Mouse (Mus musculus) kidney, embryonic 15.5 days (tissue): ENCODE data around the gene Pear1. TPM values are rescaled to one million over a fixed set of nuclear protein-coding genes. Genes with fewer than 3 reads are reported as not detected.
A peak's percentile ranks its signal among the peaks of the same experiment; 100 is the strongest.

ENCODE experiments used
- ATAC-seq: fragments of 200-750 bp; cut with Nextera tagmentation; replicated peaks from 2 replicates; pipeline ENCODE4 v1.8.0; 2017; ENCODE audit warnings: moderate TSS enrichment; ENCODE audit not compliant: low FRiP score
- H3K27ac ChIP-seq: fragments of 300-500 bp; sonication (generic); 2 replicates; pipeline ENCODE4 v1.5.1; 2015; ENCODE audit warnings: mild to moderate bottlenecking, inconsistent platforms
- H3K27me3 ChIP-seq: fragments of 300-500 bp; sonication (generic); 2 replicates; pipeline ENCODE4 v1.6.1; 2015; ENCODE audit warnings: inconsistent platforms
- H3K36me3 ChIP-seq: fragments of 300-500 bp; sonication (generic); 2 replicates; pipeline ENCODE4 v1.6.1; 2015; ENCODE audit warnings: inconsistent platforms
- H3K4me1 ChIP-seq: fragments of 300-500 bp; sonication (generic); 2 replicates; pipeline ENCODE4 v1.6.1; 2015; ENCODE audit warnings: inconsistent platforms
- H3K4me2 ChIP-seq: fragments of 300-500 bp; sonication (generic); 2 replicates; pipeline ENCODE4 v1.6.1; 2015; ENCODE audit warnings: moderate library complexity, mild to moderate bottlenecking, inconsistent platforms
- H3K4me3 ChIP-seq: fragments of 300-500 bp; sonication (generic); replicated peaks from 2 replicates; pipeline ENCODE4 v1.5.1; 2015; ENCODE audit warnings: mild to moderate bottlenecking, inconsistent platforms
- H3K9ac ChIP-seq: fragments of 300-500 bp; sonication (generic); 2 replicates; pipeline ENCODE4 v1.6.1; 2015; ENCODE audit warnings: mild to moderate bottlenecking, inconsistent platforms
- H3K9me3 ChIP-seq: fragments of 300-500 bp; sonication (generic); replicated peaks from 2 replicates; pipeline ENCODE4 v1.6.1; 2016; ENCODE audit warnings: inconsistent platforms
- WGBS: fragments of 180-500 bp; shearing (Covaris S2); methylation state at CpG from one replicate; pipeline ENCODE4 v1.1.7; 2015; ENCODE audit warnings: mixed read lengths; 5-methylcytosine and 5-hydroxymethylcytosine counted together
- polyA plus RNA-seq: library from polyadenylated mRNA; unstranded; fragments of >200 nt; fragmentation: Nextera tagmentation; extraction: Ambion mirVana; gene quantifications from 2 replicates; pipeline ENCODE4 v1.2.1, GENCODE M21; 2015

The Pear1 gene
- polyA plus RNA-seq, 1 experiment from 2014 or later: 51.0 TPM

DNA sequence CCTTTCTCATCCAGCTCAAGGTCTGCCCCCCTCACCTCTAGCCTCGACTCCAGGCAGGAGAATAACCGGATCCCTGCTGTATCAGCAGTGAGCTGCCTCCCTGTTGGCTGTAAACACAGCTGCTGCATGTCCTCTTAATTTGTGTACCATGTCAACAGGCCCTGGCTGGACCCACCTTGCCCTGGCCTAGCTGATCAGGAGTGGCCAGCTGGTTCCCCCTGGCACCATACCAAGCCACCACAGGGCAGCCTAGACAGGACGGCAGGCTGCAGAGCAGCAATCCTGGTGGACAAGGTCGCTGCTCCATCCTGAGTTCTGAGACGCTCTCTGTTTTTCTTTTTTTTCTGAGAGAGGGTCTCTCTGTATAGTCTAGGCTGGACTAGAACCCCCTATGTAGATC, 22.4 kb downstream of the Pear1 start:
- WGBS: 55% methylated on average over 5 of the region's 5 CpGs
- peaks cover 24% of the 10 kb centered on the region for H3K4me1 ChIP-seq
- ATAC-seq: no peak
- H3K27ac ChIP-seq: no peak overlapping the region
- H3K27me3 ChIP-seq: peaks cover 99% of the 10 kb centered on the region
- H3K9ac ChIP-seq: no peak overlapping the region
- H3K4me3 ChIP-seq: no peak overlapping the region
- H3K4me2 ChIP-seq: no peak overlapping the region
- no peaks in the 10 kb centered on the region for H3K36me3 ChIP-seq
- no peaks in the 10 kb centered on the region for H3K9me3 ChIP-seq

DNA sequence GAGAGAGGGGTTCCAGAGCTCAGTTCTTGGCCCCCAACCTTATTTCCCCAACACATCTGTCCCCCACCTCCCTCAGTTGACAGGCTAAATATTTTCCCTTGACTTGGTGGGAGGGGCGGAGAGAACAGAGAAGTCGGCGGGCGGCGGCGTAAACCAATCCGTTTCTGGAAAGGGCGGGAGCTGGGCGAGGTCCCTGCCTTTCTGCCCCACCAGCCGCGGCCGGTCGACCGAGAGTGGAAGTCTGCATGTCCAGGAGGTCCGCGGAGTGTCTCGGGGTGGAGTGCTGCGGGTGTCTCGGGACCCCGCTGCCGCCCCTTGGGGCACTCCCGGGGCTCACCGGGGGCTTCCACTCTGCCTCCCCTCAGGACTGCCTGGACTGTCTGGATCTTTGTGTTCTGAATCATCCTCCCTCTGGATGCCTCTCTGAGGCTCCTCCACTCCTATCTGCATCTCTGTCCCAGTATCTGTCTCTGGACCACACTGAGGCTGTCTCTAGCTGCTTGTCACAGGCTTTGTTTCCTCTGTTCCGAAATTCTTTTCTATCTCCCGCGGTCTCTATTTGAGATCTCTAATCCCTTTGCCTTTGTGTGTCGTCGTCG, 27.3 kb downstream of the Pear1 start, which contains the start of gene Insrr:
TSS of gene Insrr (plus strand) at position 216 of the 599 bp plus-strand sequence.
- Histone ChIP-seq H3K4me1 (peaks cover 39% of the 10 kb centered on the region), H3K9me3 (no peaks in the 10 kb centered on the region), H3K4me2 (peak within 1 kb of the TSS; percentile 72), H3K36me3 (no peaks in the 10 kb centered on the region), H3K27me3 (peaks cover 99% of the 10 kb centered on the region), H3K4me3 (peak within 1 kb of the TSS; percentile 40), H3K9ac (0 out of 2 replicates have a peak within 1 kb of the TSS, but pooled peaks have one; percentile 28), H3K27ac (no peak within 1 kb of the TSS)
- 3% methylated on average over 29 of the region's 29 CpGs for WGBS
- ATAC-seq: no peak

DNA sequence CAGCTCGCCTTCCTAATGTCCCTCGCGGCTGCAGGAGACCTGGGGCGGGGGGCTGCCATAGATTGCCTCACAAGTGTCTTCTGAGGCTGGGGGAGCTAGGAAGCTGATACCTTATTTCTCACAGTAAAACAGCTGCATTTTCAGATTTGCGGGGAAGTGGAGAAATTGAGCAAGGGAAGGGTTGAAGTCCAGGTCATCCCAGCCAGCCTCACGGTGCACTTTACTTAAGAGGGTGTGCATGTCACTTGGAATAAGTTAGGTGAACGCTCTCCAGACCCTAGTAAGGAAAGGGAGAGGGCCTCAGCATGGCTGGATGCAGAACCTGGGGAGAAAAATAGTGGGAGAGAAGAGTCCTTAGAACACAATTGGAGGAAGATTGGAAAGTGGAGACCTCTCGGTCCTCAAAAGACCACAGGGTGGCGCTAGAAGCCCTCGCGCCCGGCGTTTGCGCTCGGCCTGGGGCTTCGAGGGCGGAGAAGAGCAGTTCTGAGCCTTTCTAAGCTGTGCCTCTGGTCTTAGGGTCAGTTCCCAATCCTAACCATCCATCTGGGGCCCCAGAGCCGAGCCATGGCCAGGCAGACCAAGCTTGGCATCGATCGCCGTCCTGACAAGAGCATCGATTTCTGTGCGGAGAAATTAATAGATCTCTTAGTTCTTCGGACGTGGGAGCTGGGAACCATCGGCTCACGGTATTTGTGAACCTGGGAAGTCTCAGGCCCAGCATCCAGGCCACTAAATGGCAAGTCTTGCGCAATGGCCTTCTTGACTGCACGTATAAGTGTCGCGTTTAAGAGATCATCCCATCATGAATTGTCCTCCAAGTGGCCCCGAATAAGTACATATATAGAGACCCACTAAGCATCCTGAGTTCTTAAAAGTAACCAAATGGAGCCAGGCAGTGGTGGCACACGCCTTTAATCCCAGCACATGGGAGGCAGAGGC, 28.5 kb downstream of the Pear1 start:
- Histone ChIP-seq H3K27me3 (peaks cover 99% of the 10 kb centered on the region), H3K9me3 (no peaks in the 10 kb centered on the region), H3K4me3 (peak overlapping the region; percentile 38), H3K4me2 (peak overlapping the region; percentile 60), H3K4me1 (peaks cover 43% of the 10 kb centered on the region), H3K36me3 (no peaks in the 10 kb centered on the region), H3K27ac (no peak overlapping the region), H3K9ac (no peak overlapping the region)
- ATAC-seq: no peak
- 17% methylated on average over 33 of the region's 33 CpGs for WGBS

DNA sequence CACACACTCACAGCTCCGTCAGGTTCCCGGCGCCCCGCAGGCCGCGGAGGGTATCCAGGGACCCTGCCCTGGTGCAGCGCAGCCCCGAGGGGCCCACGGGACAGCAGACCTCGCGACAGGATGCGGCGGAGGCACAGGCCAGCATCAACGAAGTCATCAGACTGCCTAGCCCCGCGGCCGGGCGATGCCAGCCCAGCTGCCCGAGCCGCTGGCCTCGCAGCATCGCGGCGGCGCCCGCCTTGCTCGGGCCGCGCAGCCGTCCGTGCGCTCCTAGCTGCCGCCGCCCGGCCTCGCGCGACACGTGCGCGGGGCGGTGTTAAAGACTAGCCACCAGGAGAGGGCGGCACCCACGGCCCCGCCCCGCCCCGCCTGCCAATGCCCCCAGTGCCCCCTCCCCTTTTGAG, 29.2 kb downstream of the Pear1 start, which contains the start of gene Ntrk1:
TSS of gene Ntrk1 (minus strand) at position 241 of the 404 bp plus-strand sequence.
- Histone ChIP-seq H3K9me3 (no peaks in the 10 kb centered on the region), H3K27me3 (peaks cover 93% of the 10 kb centered on the region), H3K4me2 (peak within 1 kb of the TSS; percentile 60), H3K27ac (no peak within 1 kb of the TSS), H3K36me3 (no peaks in the 10 kb centered on the region), H3K4me1 (peaks cover 45% of the 10 kb centered on the region), H3K9ac (no peak within 1 kb of the TSS), H3K4me3 (peak within 1 kb of the TSS; percentile 38)
- under 1% methylated on average over 27 of the region's 47 CpGs for WGBS
- ATAC-seq: peak; percentile 58

DNA sequence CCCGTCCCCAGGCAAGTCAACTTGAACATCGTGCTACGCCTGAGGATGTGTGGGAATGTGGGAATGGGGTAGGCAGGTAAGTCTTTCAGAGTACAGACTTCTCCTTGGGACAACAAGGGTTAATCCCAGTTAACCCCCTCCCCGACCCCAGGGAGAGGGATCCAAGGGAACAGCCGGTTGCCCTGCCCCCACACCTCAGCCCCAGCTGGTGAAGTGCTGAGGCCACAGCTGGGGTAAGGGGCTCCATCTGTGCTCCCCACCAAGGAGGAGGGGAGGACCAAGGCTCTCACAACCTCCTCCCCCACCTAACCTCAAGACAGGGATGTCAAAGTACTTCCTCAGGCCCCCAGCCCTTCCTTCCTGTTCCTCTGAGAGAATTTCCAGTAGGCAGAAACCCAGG, 34.3 kb downstream of the Pear1 start:
- Histone ChIP-seq H3K9ac (no peak overlapping the region), H3K27ac (no peak overlapping the region), H3K27me3 (peaks cover 42% of the 10 kb centered on the region), H3K4me3 (no peak overlapping the region), H3K4me2 (no peak overlapping the region), H3K9me3 (no peaks in the 10 kb centered on the region), H3K36me3 (no peaks in the 10 kb centered on the region), H3K4me1 (peaks cover 28% of the 10 kb centered on the region)
- no peak for ATAC-seq
- WGBS: 25% methylated on average over 5 of the region's 5 CpGs

DNA sequence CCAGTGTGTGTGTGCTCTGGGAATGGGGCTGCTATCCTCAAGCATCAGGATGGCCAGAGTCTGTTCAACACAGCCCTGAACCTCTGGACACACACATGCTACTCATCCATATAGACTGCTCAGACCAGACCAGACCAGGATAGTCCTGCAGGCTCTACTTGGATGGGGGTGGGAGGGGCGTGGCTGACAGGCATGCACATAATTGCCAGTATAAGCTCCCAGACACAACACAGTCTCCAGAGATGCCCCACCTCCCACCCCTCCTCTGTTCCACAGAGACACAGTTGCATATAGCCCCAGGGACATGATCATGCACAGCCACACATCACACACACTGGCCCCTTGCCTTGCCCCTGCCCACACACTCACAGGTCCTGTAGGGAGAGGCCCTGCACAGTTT, 34.9 kb downstream of the Pear1 start:
- no peak overlapping the region for H3K4me2 ChIP-seq
- H3K4me3 ChIP-seq: no peak overlapping the region
- 60% methylated on average over 1 of the region's 1 CpGs for WGBS
- peaks cover 37% of the 10 kb centered on the region for H3K27me3 ChIP-seq
- no peaks in the 10 kb centered on the region for H3K36me3 ChIP-seq
- 0 out of 2 replicates have a peak, but pooled peaks have one; percentile 26 for ATAC-seq
- H3K9me3 ChIP-seq: no peaks in the 10 kb centered on the region
- H3K4me1 ChIP-seq: peaks cover 22% of the 10 kb centered on the region
- no peak overlapping the region for H3K27ac ChIP-seq
- no peak overlapping the region for H3K9ac ChIP-seq

DNA sequence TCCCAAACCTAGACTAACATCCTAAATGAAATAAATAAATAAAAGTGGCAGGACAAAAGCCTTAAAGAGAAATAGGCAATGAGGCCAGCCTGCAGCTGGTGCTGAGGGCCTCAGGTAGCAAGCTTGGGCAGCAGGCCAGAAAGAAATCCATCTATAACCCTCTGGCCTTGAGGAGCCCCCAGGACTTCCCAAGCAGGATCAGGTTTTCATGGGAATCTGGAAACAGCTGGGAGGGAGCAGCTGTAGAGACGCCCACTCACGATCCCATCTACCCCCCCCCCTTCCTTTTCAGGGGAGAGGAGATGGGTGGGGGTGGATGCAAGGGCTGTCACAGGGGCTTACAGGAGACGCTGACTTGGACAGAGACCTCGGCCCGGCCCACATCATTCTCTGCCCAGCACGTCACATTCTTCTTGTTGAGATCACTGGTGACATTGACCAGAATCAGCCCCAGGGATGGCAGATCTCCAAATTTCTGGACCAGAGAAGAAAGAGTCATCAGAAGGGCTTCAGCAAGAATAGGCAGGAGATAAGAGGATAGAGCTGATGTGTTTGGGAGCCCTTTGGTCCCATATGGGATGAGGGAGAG, 38.4 kb downstream of the Pear1 start:
- 31% methylated on average over 6 of the region's 6 CpGs for WGBS
- H3K27me3 ChIP-seq: peaks cover 2% of the 10 kb centered on the region
- no peak; the same call in 1 of the 2 replicates for ATAC-seq
- H3K4me1 ChIP-seq: peaks cover 19% of the 10 kb centered on the region
- no peak overlapping the region for H3K4me3 ChIP-seq
- no peak overlapping the region for H3K4me2 ChIP-seq
- H3K9me3 ChIP-seq: no peaks in the 10 kb centered on the region
- H3K9ac ChIP-seq: no peak overlapping the region
- no peaks in the 10 kb centered on the region for H3K36me3 ChIP-seq
- H3K27ac ChIP-seq: 0 out of 2 replicates have a peak overlapping the region, but pooled peaks have one; percentile 8

DNA sequence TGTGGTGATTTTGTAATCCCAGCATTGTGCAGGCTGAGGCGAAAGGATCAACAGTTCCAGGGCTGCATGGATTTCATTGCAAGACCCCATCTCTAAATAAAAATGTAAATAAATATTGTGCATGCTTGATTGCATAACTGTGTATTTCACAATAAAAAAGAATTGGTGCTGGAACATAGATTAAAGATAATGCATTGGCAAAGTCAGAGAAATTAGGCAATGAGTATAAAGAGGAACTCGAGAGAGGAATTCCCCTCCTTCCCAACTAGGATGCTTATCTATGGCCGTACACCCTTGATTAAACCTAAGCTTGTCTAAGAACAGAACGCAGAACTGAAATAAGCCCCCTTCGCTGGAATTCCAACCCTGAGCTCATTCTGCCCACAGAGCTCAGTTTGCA, 39.0 kb downstream of the Pear1 start:
- Histone ChIP-seq H3K27me3 (0 out of 2 replicates have a peak, but pooled peaks cover under 1% of the 10 kb centered on the region), H3K4me3 (no peak overlapping the region), H3K4me2 (no peak overlapping the region), H3K27ac (0 out of 2 replicates have a peak overlapping the region, but pooled peaks have one; percentile 8), H3K4me1 (peaks cover 18% of the 10 kb centered on the region), H3K9me3 (no peaks in the 10 kb centered on the region), H3K36me3 (no peaks in the 10 kb centered on the region), H3K9ac (no peak overlapping the region)
- ATAC-seq: no peak
- WGBS: 62% methylated on average over 5 of the region's 5 CpGs

DNA sequence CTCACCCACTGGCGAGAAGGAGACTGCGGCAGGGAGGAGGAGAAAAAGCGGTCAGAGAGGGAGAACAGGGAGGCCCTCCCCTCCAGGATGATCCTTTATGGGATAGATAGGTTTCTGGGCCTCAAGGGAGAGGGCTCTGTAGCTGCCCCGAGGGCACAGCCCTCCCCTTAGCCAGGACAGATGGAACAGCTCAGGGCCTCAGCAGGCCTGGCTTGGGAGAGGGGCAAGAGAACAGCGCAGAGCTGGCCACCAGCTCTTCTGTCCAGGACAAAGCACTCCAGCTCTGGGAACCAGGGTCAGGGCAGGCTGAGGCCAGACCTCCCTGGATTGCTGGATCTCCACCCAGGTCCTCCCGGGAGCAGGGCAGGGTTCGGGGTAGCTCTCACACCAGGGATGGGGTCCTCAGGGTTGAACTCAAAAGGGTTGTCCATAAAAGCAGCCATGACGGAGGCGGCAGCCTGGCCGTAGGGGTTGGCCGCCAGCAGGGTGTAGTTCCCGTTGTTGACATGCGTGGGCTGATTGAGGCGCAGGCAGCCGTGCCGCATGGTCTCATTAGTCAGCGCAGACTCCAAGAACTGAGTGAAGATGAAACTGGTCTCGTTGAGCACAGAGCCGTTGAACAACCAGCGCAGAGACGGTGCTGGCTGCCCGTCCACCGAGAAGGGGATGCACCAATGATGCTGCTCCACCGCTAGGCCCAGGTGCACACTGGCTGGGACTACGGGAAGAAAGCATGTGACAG, 40.7 kb downstream of the Pear1 start:
- H3K27ac ChIP-seq: peak overlapping the region; percentile 30
- peaks cover 18% of the 10 kb centered on the region for H3K4me1 ChIP-seq
- H3K4me2 ChIP-seq: peak overlapping the region; percentile 0; the same call in 1 of the 2 replicates
- no peak overlapping the region for H3K4me3 ChIP-seq
- peaks cover 17% of the 10 kb centered on the region for H3K27me3 ChIP-seq
- H3K9ac ChIP-seq: no peak overlapping the region
- WGBS: 71% methylated on average over 25 of the region's 25 CpGs
- H3K36me3 ChIP-seq: no peaks in the 10 kb centered on the region
- no peaks in the 10 kb centered on the region for H3K9me3 ChIP-seq
- peak; percentile 50 for ATAC-seq

DNA sequence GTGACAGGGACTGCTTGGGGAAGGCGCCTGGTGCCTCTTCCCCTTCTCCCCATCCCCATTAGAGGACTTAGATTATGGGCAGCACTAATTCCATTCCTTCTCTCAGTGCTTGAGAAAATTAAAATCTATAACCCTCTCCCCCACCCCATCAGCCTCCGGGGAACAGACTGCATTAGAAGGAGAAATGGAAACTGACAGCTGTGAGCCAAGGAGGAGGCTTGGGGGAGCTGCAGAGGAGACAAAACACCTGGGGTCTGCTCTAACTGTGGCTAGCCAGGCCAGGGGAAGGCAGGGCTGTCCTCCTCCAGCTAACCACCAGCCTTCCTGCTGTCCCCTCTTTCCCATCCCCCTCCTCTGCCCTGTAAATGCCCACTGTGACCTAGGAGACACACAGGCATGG, 45.0 kb downstream of the Pear1 start:
- no peak overlapping the region for H3K4me2 ChIP-seq
- no peak overlapping the region for H3K4me3 ChIP-seq
- peaks cover 19% of the 10 kb centered on the region for H3K4me1 ChIP-seq
- H3K27ac ChIP-seq: no peak overlapping the region
- no peaks in the 10 kb centered on the region for H3K36me3 ChIP-seq
- no peaks in the 10 kb centered on the region for H3K9me3 ChIP-seq
- H3K9ac ChIP-seq: no peak overlapping the region
- WGBS: 25% methylated on average over 2 of the region's 2 CpGs
- ATAC-seq: no peak
- peaks cover 39% of the 10 kb centered on the region for H3K27me3 ChIP-seq

DNA sequence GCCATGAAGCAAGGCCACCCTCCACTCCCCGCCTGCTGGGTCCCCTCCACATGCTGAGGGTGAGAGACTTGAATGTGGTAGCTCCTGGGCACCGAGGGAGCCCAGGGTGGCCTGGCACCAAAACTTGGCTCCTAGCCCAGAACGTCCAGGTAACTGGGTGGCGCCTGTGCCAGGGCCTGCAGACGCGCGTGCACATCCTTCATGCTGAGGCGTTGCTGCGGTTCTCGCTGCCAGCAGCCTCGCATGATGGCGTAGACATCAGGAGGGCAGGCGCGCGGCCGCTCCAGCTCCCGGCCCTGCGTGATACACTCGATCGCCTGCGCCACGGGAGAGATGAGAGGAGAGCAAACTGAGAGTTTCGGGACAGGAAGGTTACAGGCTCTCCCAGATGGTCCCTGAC, 45.8 kb downstream of the Pear1 start:
- H3K4me2 ChIP-seq: peak overlapping the region; percentile 24
- H3K27ac ChIP-seq: no peak overlapping the region
- H3K9ac ChIP-seq: no peak overlapping the region
- no peak for ATAC-seq
- H3K9me3 ChIP-seq: no peaks in the 10 kb centered on the region
- H3K4me3 ChIP-seq: no peak overlapping the region
- no peaks in the 10 kb centered on the region for H3K36me3 ChIP-seq
- H3K27me3 ChIP-seq: peaks cover 39% of the 10 kb centered on the region
- peaks cover 19% of the 10 kb centered on the region for H3K4me1 ChIP-seq
- WGBS: 44% methylated on average over 23 of the region's 23 CpGs
